Mouse (Mus musculus) cortical plate, adult 2 months (tissue): Measurements from ENCODE around the gene Ppm1l.

ENCODE experiments used
- CTCF ChIP-seq: fragments of 200-500 bp; IDR thresholded peaks from 2 replicates; pipeline ENCODE4 v1.5.1; 2011; ENCODE audit warnings: mild to moderate bottlenecking, control low read depth, low read length; ENCODE audit not compliant: insufficient read depth; ENCODE audit errors: extremely low read depth
- POLR2A ChIP-seq: fragments of 200-500 bp; IDR thresholded peaks from 2 replicates; pipeline ENCODE4 v1.6.1; 2011; ENCODE audit warnings: mild to moderate bottlenecking, low read length, control low read depth; ENCODE audit not compliant: insufficient read depth; ENCODE audit errors: extremely low read depth

GRCm38 (mm10) chr3:69524356-69525071 is 207.9 kb downstream of the Ppm1l start:
- TF ChIP-seq CTCF (no peak), POLR2A (no peak)
